18 mouse cellular contexts compared by ENCODE assay signal in the genomic region with DNA sequence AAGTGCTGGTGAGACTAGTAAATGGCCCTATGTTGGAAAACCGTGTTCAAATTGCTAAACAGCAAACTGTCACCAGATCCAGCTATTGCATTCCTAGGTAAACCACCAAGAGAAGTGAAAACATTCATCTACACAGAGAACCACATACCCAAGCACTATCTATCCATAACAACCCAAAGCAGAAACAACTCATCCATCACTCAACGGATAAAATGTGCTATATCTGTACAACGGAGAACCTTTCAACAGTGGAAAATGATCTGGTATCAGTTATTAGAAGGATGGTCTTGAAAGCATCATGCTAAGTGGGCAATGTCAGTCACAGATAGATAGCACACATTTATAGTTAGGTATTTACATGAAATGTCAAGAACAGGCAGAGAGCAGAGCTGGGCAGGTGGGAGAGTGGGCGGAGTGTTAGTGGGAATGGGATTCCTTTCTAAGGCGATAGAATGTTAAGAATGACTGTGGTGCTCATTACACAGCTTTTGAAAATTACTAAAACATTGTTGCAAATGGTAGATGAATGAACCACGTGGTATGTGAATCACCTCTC.
"Had no signal": no experiment of that assay in that cellular context is flagged by ENCODE, and none has a peak within 500 bp of the region (broad histone marks: within the 10 kb centered on the region; RNA-seq: fewer than 3 reads in every experiment).

No protein-coding gene starts in this region.

- ATAC-seq: liver, embryonic 12.5 days; midbrain, embryonic 13.5 days had no signal

- H3K4me3 ChIP-seq: layer of hippocampus, adult 2 months; limb, embryonic 10.5 days; limb, embryonic 13.5 days; liver, embryonic 12.5 days; liver, embryonic 15.5 days; lung, embryonic 15.5 days; megakaryocyte, embryonic 14.5 days; midbrain, embryonic 10.5 days; midbrain, embryonic 13.5 days had no signal

- H3K27me3 ChIP-seq: limb, embryonic 13.5 days; liver, embryonic 12.5 days; liver, embryonic 15.5 days; lung, embryonic 15.5 days; megakaryocyte, embryonic 14.5 days; midbrain, embryonic 13.5 days had no signal

- DNase-seq: kidney, postnatal 14 days; kidney, postnatal 4 days; layer of hippocampus, adult 9-11 months; liver; lung, adult 18-20 months; lung, postnatal 10 days; lung, postnatal 36 days; thymus, adult 18-20 months; thymus, postnatal 36 days had no signal

- H3K9me3 ChIP-seq: limb, embryonic 10.5 days; limb, embryonic 13.5 days; liver, embryonic 12.5 days; liver, embryonic 15.5 days; lung, embryonic 15.5 days; megakaryocyte, embryonic 14.5 days; midbrain, embryonic 10.5 days; midbrain, embryonic 13.5 days had no signal

- H3K27ac ChIP-seq: layer of hippocampus, adult 2 months; limb, embryonic 10.5 days; limb, embryonic 13.5 days; liver, embryonic 12.5 days; liver, embryonic 15.5 days; lung, embryonic 15.5 days; midbrain, embryonic 10.5 days; midbrain, embryonic 13.5 days had no signal

- H3K4me2 ChIP-seq: limb, embryonic 13.5 days; liver, embryonic 12.5 days; liver, embryonic 15.5 days; lung, embryonic 15.5 days; midbrain, embryonic 13.5 days had no signal

- H3K4me1 ChIP-seq: liver, embryonic 12.5 days; liver, embryonic 15.5 days; lung, embryonic 15.5 days; megakaryocyte, embryonic 14.5 days; midbrain, embryonic 10.5 days; midbrain, embryonic 13.5 days had no signal

- H3K36me3 ChIP-seq: liver, embryonic 12.5 days; liver, embryonic 15.5 days; lung, embryonic 15.5 days; midbrain, embryonic 10.5 days; midbrain, embryonic 13.5 days had no signal

- H3K9ac ChIP-seq: limb, embryonic 13.5 days; liver, embryonic 12.5 days; liver, embryonic 15.5 days; lung, embryonic 15.5 days; midbrain, embryonic 13.5 days had no signal
